Mouse (Mus musculus) layer of hippocampus, adult 9-11 months (tissue): Measurements from ENCODE around the gene Anks3.

Experiments
- DNase-seq: peaks from one replicate; pipeline ENCODE4 v3.0.0; 2022

Gene Anks3

DNA sequence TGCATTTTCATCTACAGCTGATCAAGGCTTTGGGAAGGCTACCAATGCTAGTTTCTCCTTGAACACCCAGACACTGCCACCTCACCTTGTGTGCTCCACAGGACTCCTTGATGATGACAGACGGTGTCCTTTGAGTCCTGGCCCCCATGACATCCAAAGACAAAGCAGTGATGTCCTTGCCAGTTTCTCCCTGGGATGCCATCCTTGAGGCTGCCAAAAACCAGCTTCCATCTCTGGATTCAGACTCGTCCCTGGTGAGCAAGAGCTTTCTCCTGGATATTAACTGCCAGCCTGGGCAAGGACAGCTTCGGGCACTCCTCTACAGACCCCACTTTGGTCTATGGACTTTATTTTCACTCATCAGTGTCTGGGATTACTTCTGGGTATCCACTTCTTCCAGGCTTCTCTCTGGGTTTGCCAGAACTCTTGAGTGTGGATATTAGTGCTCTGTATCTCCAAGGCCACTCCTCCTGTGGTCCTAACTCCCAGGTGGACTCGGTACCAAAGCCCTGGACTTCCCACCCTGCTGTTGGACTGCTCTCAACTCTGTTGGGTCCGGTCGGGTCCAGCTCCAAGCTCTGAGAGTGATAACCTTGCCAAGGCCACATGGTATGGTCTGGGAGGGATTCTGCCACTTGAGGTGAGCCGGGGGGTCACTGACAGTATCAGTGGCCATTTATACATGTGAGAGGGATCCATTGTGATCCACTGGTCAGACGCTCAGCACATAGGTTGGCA is 1.6 kb upstream of the Anks3 start:
- DNase-seq = no peak

DNA sequence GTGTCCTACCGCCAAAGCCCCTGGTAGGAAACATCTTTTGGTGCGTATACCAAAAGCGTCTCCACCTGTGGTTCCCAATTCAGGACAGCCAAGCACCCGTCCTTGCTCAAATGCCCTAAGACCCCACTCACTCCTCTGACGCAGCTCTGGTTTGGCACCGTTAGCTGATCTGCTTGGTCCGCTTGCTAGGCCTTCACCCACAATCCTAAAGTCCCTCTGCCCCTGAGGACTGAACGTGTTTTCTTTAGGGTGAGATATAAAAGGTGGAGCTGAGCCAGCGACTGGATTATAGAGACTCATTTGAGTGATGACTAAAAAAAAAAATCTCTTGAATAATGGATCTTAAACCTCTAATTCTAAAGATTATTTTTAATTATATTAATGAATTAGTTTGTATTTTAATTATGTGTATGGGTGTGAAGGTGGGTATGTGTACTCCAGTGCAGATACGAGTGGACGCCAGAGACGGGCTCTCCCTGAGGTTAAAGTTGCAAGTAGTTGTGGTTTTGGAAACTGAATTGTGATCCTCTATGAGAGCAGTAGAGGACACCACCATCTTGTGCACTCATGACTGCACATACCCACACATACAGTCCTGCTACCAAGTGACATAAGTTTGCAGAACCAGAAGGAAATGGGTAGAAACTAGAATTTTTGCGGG is 856 bp upstream of the Anks3 start:
- no peak for DNase-seq

DNA sequence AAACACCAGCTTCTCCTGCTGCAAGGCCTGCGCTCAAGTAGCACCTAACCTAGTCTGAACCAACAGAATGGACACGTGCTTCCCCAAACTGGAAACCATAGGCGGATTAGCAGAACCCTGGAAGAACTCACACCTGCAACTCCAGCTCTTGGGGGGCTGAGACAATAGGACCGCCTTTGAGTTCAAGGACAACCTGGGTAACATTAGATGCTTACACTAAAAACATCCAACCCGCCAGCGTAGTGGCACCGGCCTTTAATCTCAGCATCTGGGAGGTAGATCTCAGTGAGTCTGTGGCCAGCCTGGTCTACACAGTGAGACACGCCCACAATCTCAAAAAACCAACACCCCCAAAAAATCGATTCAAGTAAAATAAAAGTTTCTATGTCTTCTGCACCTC is 659 bp downstream of the Anks3 start:
- no peak for DNase-seq

DNA sequence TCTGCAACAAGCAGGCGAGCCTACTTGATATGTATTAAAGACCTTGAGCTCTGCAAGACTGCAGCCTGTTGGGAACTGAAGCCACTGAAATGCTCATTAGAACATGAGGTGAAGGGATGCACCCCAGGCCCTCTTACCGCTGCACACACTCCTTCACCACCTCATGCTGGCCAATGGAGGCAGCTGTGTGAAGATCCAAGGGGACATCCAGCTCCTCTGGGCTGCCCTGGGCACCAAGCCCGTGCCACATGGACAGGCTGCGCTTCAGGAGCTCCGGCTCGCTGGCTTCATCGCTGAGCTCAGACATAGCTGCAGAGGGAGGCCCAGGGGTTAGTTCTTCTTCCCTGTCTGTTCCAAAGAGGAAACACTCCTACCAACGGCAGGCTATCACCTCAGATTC is 3.7 kb downstream of the Anks3 start:
- DNase-seq = no peak

- no peak for DNase-seq
Observed at GRCm38 (mm10) chr16:4957446-4957845, 6.6 kb downstream of the Anks3 start.

GRCm38 (mm10) chr16:4956609-4957008 is 7.4 kb downstream of the Anks3 start:
- DNase-seq = no peak

GRCm38 (mm10) chr16:4947378-4947777 is 16.6 kb downstream of the Anks3 start:
- DNase-seq = no peak

GRCm38 (mm10) chr16:4946155-4946554 is 17.9 kb downstream of the Anks3 start:
- DNase-seq = no peak

GRCm38 (mm10) chr16:4945415-4945814 is 18.6 kb downstream of the Anks3 start:
- no peak for DNase-seq

- no peak for DNase-seq
Observed at GRCm38 (mm10) chr16:4943431-4943830, 20.6 kb downstream of the Anks3 start.

DNA sequence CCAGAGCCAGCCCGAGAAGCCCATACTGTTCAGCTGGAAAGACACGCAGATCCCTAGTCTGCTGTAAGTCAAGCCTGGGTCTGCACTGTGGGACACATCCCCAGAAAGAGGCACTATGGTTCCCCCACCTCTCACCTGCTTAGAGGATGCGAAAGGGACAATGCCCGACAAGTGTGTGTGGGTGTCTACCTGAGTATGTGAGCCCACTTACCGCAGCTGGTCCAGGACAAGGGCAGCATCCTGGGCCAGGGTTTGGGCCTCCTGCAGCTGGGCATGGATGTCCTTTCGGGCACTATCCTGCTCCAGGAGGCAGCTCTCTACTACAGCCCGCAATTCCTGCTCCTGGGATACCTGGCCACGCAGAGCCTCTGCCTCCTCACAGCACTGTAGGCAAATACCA is 21.1 kb downstream of the Anks3 start:
- no peak for DNase-seq

DNA sequence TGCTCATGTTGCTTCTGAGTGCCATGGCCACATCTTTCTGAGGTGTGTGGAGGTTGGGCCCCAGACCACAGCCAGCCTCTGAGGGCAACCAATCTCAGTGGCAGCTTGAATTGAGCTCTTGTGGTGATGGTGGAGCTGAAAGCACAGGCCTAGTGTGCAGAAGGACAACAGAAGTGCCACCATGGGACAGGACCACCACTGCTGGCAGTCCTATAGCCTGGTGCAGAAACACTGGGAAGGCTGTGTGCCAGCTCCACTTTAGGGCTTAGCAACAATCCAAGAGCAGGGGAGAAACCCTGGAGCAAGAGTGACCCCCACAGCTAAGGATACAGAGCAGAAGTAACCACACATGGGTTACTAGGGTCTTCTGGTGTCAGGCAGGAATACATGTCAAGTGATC is 23.0 kb downstream of the Anks3 start:
- DNase-seq = no peak

DNA sequence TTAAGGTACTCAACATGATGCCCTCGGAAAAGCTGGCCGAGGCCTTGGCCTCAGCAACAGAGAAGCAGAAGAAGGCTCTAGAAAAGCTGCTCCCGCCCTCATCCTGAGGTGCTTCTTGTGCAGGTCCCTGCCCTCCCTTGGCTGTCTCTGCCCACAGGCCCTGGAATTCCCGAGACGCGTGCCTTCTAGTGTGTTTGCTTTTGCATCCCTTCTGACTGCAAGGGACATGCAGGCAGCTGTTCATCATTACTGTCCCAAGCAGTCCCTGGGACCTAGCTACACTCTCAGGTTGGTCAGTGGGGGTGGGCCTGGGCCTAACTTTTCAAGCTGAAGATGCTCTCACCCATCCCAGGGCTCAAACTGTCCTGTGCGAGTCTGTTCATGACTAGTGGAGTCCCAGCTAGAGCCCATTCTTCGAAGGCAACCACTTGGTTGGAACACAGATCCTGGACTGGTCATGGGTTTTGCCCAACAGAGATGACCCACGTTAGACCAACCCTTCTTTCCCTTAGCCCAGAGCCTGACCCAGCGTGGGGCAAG is 23.6 kb downstream of the Anks3 start:
- DNase-seq = no peak

DNA sequence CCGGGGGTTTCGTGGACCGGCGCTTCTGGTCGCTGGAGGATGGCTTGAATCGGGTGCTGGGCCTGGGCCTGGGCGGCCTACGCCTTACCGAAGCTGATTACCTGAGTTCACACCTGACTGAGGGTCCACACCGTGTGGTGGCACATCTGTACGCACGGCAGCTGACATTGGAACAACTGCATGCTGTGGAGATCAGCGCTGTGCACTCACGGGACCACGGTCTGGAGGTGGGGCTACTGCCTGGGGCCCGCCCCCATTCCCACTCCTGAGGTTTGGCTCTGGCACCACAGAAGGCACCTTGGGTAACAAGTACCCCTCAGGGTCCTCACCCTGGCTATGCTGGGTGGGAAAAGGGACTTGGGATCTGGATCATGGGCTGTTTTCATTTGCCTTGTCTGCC is 24.6 kb downstream of the Anks3 start:
- peak; percentile 49 for DNase-seq

GRCm38 (mm10) chr16:4938989-4939388 is 25.0 kb downstream of the Anks3 start:
- DNase-seq = peak; percentile 97

GRCm38 (mm10) chr16:4938461-4938860 is 25.5 kb downstream of the Anks3 start, which contains the start of gene Nudt16l1:
Nudt16l1 (plus strand) TSS chr16:4938761.
- DNase-seq = no peak

GRCm38 (mm10) chr16:4937351-4938190 is 26.4 kb downstream of the Anks3 start:
- no peak for DNase-seq

- DNase-seq = no peak
Observed at GRCm38 (mm10) chr16:4935931-4936703, 27.9 kb downstream of the Anks3 start.

DNA sequence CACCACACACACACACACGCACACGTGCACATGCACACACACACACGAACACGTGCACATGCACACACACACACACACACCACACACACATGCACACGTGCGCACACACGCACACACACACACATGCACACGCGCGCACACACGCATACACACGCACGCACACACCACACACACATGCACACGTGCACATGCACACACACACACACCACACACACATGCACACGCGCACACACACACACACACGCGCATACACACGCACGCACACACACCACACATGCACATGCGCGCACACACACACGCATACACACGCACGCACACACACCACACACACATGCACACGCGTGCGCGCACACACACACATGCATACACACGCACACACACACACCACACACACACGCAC is 28.6 kb downstream of the Anks3 start:
- DNase-seq = no peak

DNA sequence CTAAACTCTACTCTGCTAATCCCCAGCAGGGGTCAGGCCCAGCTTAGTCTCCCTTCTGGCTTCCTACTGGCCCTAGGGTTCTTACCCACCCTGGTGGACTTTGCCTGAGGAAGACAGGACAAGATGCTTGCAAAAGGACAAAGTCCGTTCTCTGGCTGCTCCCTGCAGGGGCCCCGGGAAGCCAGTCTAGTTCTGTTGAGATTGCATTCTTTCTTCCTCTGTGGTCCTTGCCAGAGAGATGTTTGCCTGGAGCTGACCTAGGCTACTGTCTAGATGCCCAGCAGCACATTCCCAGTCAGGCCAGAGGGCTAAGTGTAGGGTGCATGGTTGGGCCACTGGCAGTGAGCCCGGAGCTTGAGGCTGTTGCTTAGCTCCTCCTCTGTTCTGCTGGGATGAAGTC is 31.6 kb downstream of the Anks3 start:
- DNase-seq = no peak

DNA sequence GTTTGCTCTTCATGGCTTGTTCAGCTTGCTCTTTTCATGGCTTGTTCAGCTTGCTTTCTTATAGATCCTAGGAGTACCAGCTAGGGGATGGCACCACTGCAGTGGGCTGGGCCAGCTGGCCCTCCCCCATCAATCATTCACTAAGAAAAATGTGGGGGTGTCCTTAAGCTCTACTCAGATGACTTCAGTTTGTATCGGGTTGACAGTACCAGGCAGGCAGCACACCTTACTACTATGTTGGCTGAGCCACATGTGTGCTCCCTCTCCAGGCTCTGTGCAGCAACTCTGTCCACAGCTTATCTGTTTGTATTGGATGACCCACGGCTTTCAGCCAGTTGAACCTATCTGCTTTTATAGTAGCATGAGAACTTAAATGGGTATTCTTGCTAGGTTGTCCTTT is 35.5 kb downstream of the Anks3 start:
- DNase-seq = no peak

- no peak for DNase-seq
Observed at GRCm38 (mm10) chr16:4927967-4928366, 36.0 kb downstream of the Anks3 start.

DNA sequence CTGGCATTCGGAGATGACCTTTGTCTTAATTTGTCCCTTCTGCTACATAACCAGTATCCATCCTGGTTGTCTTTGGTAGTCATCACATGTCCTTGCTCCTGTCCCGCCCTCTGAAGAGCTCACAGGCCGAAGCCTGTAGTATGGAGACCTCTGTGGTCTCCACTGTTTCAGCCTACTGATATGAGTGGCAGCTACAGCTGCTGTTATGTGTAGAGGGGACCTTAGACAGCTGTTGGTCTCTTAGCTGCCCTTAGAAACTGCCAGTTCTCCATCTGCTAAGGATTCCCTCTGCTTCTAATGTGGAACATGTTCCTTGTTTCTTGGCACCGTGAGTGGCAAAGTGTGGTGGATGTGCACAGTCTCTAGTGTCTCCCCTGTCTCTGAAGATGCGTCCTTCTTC is 40.0 kb downstream of the Anks3 start:
- no peak for DNase-seq
